ENCODE assay signal across 18 mouse cellular contexts in the genomic region with DNA sequence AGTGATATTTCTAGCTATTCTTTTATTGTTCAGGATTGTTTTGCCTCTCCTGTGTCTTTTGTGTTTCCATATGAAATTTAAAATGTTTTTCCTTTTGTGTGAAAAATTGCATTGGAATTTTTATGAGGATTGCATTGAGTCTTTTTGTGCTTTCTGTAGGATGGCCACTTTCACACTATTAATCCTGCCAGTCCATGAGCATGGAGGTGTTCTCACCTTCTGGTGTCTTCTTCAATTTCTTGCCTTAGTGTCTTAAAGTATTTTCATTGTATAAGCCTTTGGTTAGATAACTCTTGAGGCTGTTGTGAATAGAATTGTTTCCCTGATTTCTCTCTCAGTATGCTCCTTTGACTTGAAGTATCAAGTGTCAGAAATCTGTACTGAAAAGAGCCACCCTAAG.
"Had no signal": no experiment of that assay in that cellular context is flagged by ENCODE, and none has a peak within 500 bp of the region (broad histone marks: within the 10 kb centered on the region; RNA-seq: fewer than 3 reads in every experiment).

No protein-coding gene starts in this region.

- H3K4me1 ChIP-seq: midbrain, embryonic 10.5 days; midbrain, embryonic 12.5 days had no signal

- H3K27ac ChIP-seq: midbrain, embryonic 10.5 days; midbrain, embryonic 12.5 days; neural tube, embryonic 13.5 days; neural tube, embryonic 15.5 days had no signal

- DNase-seq: lung, adult 18-20 months; lung, embryonic 14.5 days; lung, postnatal 10 days; lung, postnatal 4 days; midbrain, embryonic 14.5 days; retina, postnatal 1 day; right cerebral cortex, adult 18-20 months; right cerebral cortex, postnatal 25 days; right cerebral cortex, postnatal 4 days; spleen, adult 18-20 months; thymus, adult 2 months; thymus, postnatal 25 days; thymus, postnatal 4 days had no signal

- H3K4me3 ChIP-seq: midbrain, embryonic 10.5 days; midbrain, embryonic 12.5 days; myocyte; neural tube, embryonic 13.5 days; neural tube, embryonic 15.5 days had no signal
